Mouse (Mus musculus) heart, adult 9 months (tissue): ENCODE data around the gene Tmem204.

Source experiments
- DNase-seq, 2 experiments: peaks; one replicate each; pipeline ENCODE4 v3.0.0; 2022; ENCODE audit warnings: low spot score in 2 of 2

Tmem204 gene

GRCm38 (mm10) chr17:25084835-25085385 is 1.5 kb upstream of the Tmem204 start:
- no peak for DNase-seq

GRCm38 (mm10) chr17:25082887-25083286 is 504 bp downstream of the Tmem204 start:
- DNase-seq: no peak

GRCm38 (mm10) chr17:25082081-25082847 is 1.1 kb downstream of the Tmem204 start:
- DNase-seq: peak; percentile 53 to 59

- peak; percentile 90 to 94 for DNase-seq
These were observed 2.4 kb downstream of the Tmem204 start for GRCm38 (mm10) chr17:25080960-25081381.

GRCm38 (mm10) chr17:25080210-25080609 is 3.2 kb downstream of the Tmem204 start:
- DNase-seq: peak in 1 of 2 experiments; percentile 16

GRCm38 (mm10) chr17:25077771-25078372 is 5.5 kb downstream of the Tmem204 start:
- peak; percentile 73 to 74 for DNase-seq

GRCm38 (mm10) chr17:25076906-25077305 is 6.5 kb downstream of the Tmem204 start:
- DNase-seq: no peak

GRCm38 (mm10) chr17:25068690-25069089 is 14.7 kb downstream of the Tmem204 start:
- no peak for DNase-seq

GRCm38 (mm10) chr17:25067442-25067851 is 15.9 kb downstream of the Tmem204 start:
- DNase-seq: peak; percentile 83 to 92

- peak; percentile 67 to 68 for DNase-seq
These were observed 16.8 kb downstream of the Tmem204 start for GRCm38 (mm10) chr17:25066595-25066994.

GRCm38 (mm10) chr17:25065189-25065588 is 18.2 kb downstream of the Tmem204 start:
- no peak for DNase-seq

- DNase-seq: peak; percentile 88 to 92
These were observed 19.0 kb downstream of the Tmem204 start for GRCm38 (mm10) chr17:25064351-25064750.

- peak in 1 of 2 experiments; percentile 50 for DNase-seq
These were observed 19.5 kb downstream of the Tmem204 start for GRCm38 (mm10) chr17:25063872-25064271.

GRCm38 (mm10) chr17:25063261-25063660 is 20.1 kb downstream of the Tmem204 start:
- DNase-seq: no peak

GRCm38 (mm10) chr17:25057041-25057440 is 26.4 kb downstream of the Tmem204 start:
- DNase-seq: no peak

- DNase-seq: no peak
These were observed 30.1 kb downstream of the Tmem204 start for GRCm38 (mm10) chr17:25053274-25053673.

- no peak for DNase-seq
These were observed 36.2 kb downstream of the Tmem204 start for GRCm38 (mm10) chr17:25047143-25047542.

- DNase-seq: no peak
These were observed 38.1 kb downstream of the Tmem204 start for GRCm38 (mm10) chr17:25045281-25045680.

GRCm38 (mm10) chr17:25044879-25045278 is 38.5 kb downstream of the Tmem204 start:
- DNase-seq: no peak

GRCm38 (mm10) chr17:25036183-25036582 is 47.2 kb downstream of the Tmem204 start:
- DNase-seq: no peak

- DNase-seq: peak in 1 of 2 experiments; percentile 33
These were observed 66.9 kb downstream of the Tmem204 start for GRCm38 (mm10) chr17:25016292-25017132.
